Mouse (Mus musculus) ES-E14 (cell line): ENCODE data around the gene 1700030K09Rik.

Experiments
- CHD2 ChIP-seq: IDR thresholded peaks from 2 replicates; pipeline ENCODE4 v1.6.1; 2014; ENCODE audit warnings: mild to moderate bottlenecking, low read depth, low read length, inconsistent platforms
- HCFC1 ChIP-seq: IDR thresholded peaks from 2 replicates; pipeline ENCODE4 v1.6.1; 2012; ENCODE audit warnings: low read length, inconsistent platforms, borderline replicate concordance; ENCODE audit not compliant: insufficient read depth
- MAFK ChIP-seq: IDR thresholded peaks from 2 replicates; pipeline ENCODE4 v1.6.1; 2014; ENCODE audit warnings: mild to moderate bottlenecking, low read depth, low read length, inconsistent platforms; ENCODE audit not compliant: insufficient read depth
- ZNF384 ChIP-seq: IDR thresholded peaks from 2 replicates; pipeline ENCODE4 v1.6.1; 2012; ENCODE audit warnings: low read depth, low read length, inconsistent platforms

GRCm38 (mm10) chr8:72504137-72504536 lies 60.5 kb downstream of the 1700030K09Rik start:
- TF ChIP-seq CHD2: no peak
- TF ChIP-seq HCFC1: no peak
- no peak for TF ChIP-seq MAFK
- TF ChIP-seq ZNF384: no peak
